Mouse (Mus musculus) midbrain, postnatal 0 days (tissue): ENCODE measurements around the gene Gm6803. TPM values are rescaled to one million over a fixed set of nuclear protein-coding genes. Genes with fewer than 3 reads are reported as not detected.
A peak's percentile ranks its signal among the peaks of the same experiment; 100 is the strongest.
"Not testable (repeated sequence)": the region's sequence is repeated elsewhere in the genome, so short reads cannot be mapped to it uniquely, and the experiment has no call there.

Experiments
- ATAC-seq: fragments of 200-750 bp; cut with Nextera tagmentation; 2 replicates; pipeline ENCODE4 v1.8.0; 2017; ENCODE audit warnings: moderate number of reproducible peaks, mild to moderate bottlenecking, moderate TSS enrichment, moderate library complexity; ENCODE audit not compliant: low FRiP score
- DNase-seq: peaks from one replicate; pipeline ENCODE4 v3.0.0-alpha.2; 2015; ENCODE audit warnings: low spot score
- H3K27ac ChIP-seq: fragments of 300-500 bp; sonication (generic); 2 replicates; pipeline ENCODE4 v1.5.1; 2014; ENCODE audit warnings: low read depth, mild to moderate bottlenecking, low read length, mixed read lengths
- H3K27me3 ChIP-seq: fragments of 300-500 bp; sonication (generic); 2 replicates; pipeline ENCODE4 v1.6.1; 2014; ENCODE audit warnings: low read length, control low read depth, mixed read lengths; ENCODE audit not compliant: insufficient read depth
- H3K36me3 ChIP-seq: fragments of 300-500 bp; sonication (generic); 2 replicates; pipeline ENCODE4 v1.6.1; 2014; ENCODE audit warnings: low read length, control low read depth, mixed read lengths; ENCODE audit not compliant: insufficient read depth
- H3K4me1 ChIP-seq: fragments of 300-500 bp; sonication (generic); 2 replicates; pipeline ENCODE4 v1.6.1; 2014; ENCODE audit warnings: mild to moderate bottlenecking, control low read depth, antibody characterized with exemption, low read length, mixed read lengths; ENCODE audit not compliant: insufficient read depth
- H3K4me2 ChIP-seq: fragments of 300-500 bp; sonication (generic); 2 replicates; pipeline ENCODE4 v1.6.1; 2014; ENCODE audit warnings: low read depth, mild to moderate bottlenecking, low read length, mixed read lengths; ENCODE audit not compliant: poor library complexity, severe bottlenecking
- H3K4me3 ChIP-seq: fragments of 300-500 bp; sonication (generic); 2 replicates; pipeline ENCODE4 v1.5.1; 2014; ENCODE audit warnings: low read depth, mild to moderate bottlenecking, low read length, moderate library complexity
- H3K9ac ChIP-seq: fragments of 300-500 bp; sonication (generic); replicated peaks from 2 replicates; pipeline ENCODE4 v1.6.1; 2014; ENCODE audit warnings: mild to moderate bottlenecking, low read length, moderate library complexity, mixed read lengths; ENCODE audit not compliant: poor library complexity, severe bottlenecking
- H3K9me3 ChIP-seq: fragments of 300-500 bp; sonication (generic); 2 replicates; pipeline ENCODE4 v1.6.1; 2016; ENCODE audit warnings: low read length, control low read depth
- CTCF ChIP-seq: IDR thresholded peaks from 2 replicates; pipeline ENCODE4 v1.5.1; 2016; ENCODE audit warnings: antibody characterized with exemption, mild to moderate bottlenecking
- polyA plus RNA-seq: library from polyadenylated mRNA; unstranded; fragments of >200 nt; fragmentation: Nextera tagmentation; extraction: Ambion mirVana; gene quantifications from 2 replicates; pipeline ENCODE4 v1.2.1, GENCODE M21; 2015
- total RNA-seq: library from RNA; depleted of rRNA; stranded (reverse); fragments of >200 nt; gene quantifications from 2 replicates; pipeline ENCODE4 v1.2.3, GENCODE M21; 2014; rRNA removed

The Gm6803 gene
- total and polyA plus RNA-seq, 2 experiments from 2014 or later: not detected

- H3K4me3 ChIP-seq, H3K36me3 ChIP-seq, H3K4me2 ChIP-seq, H3K4me1 ChIP-seq, ATAC-seq, H3K9ac ChIP-seq, H3K27ac ChIP-seq, H3K9me3 ChIP-seq, H3K27me3 ChIP-seq: not testable (repeated sequence)
- DNase-seq: peak; percentile 30
- peak; percentile 40 for TF ChIP-seq CTCF
Measured at GRCm38 (mm10) chr12:87984000-87984399, 34.6 kb downstream of the Gm6803 start.

Other genes with a start within 250 kb of the Gm6803 start
- gene Gm21319, start 243.0 kb downstream of the Gm6803 start, total RNA-seq: not detected in 2 replicates
- gene Gm21319, start 243.0 kb downstream of the Gm6803 start, polyA plus RNA-seq: not detected in 2 replicates
- gene Gm21936, start 223.3 kb downstream of the Gm6803 start, total RNA-seq: not detected in 2 replicates
- gene Gm21936, start 223.3 kb downstream of the Gm6803 start, polyA plus RNA-seq: not detected in 2 replicates
- gene BB287469, start 202.2 kb downstream of the Gm6803 start, total RNA-seq: not detected in 2 replicates
- gene BB287469, start 202.2 kb downstream of the Gm6803 start, polyA plus RNA-seq: not detected in 2 replicates
- not detected in 2 replicates for gene Gm2001, start 176.4 kb downstream of the Gm6803 start, total RNA-seq
- gene Gm2001, start 176.4 kb downstream of the Gm6803 start, polyA plus RNA-seq: not detected in 2 replicates
- not detected in 2 replicates for gene Gm2016, start 144.7 kb downstream of the Gm6803 start, total RNA-seq
- gene Gm2016, start 144.7 kb downstream of the Gm6803 start, polyA plus RNA-seq: not detected in 2 replicates
- not detected in 2 replicates for gene Gm2022, start 123.4 kb downstream of the Gm6803 start, total RNA-seq
- not detected in 2 replicates for gene Gm2022, start 123.4 kb downstream of the Gm6803 start, polyA plus RNA-seq
- gene Gm2035, start 98.9 kb downstream of the Gm6803 start, total RNA-seq: not detected in 2 replicates
- gene Gm2035, start 98.9 kb downstream of the Gm6803 start, polyA plus RNA-seq: not detected in 2 replicates
- not detected in 2 replicates for gene Gm2042, start 64.7 kb downstream of the Gm6803 start, total RNA-seq
- gene Gm2042, start 64.7 kb downstream of the Gm6803 start, polyA plus RNA-seq: not detected in 2 replicates
- not detected in 2 replicates for gene Gm2075, start 6.9 kb downstream of the Gm6803 start, total RNA-seq
- gene Gm2075, start 6.9 kb downstream of the Gm6803 start, polyA plus RNA-seq: not detected in 2 replicates
- gene Gm2056, start 8.2 kb upstream of the Gm6803 start, total RNA-seq: not detected in 2 replicates
- gene Gm2056, start 8.2 kb upstream of the Gm6803 start, polyA plus RNA-seq: not detected in 2 replicates
- gene Gm16368, start 64.9 kb upstream of the Gm6803 start, total RNA-seq: not detected in 2 replicates
- gene Gm16368, start 64.9 kb upstream of the Gm6803 start, polyA plus RNA-seq: not detected in 2 replicates
- not detected in 2 replicates for gene Gm10436, start 163.3 kb upstream of the Gm6803 start, total RNA-seq
- not detected in 2 replicates for gene Gm10436, start 163.3 kb upstream of the Gm6803 start, polyA plus RNA-seq
- not detected in 2 replicates for gene Gm8332, start 231.3 kb upstream of the Gm6803 start, total RNA-seq
- gene Gm8332, start 231.3 kb upstream of the Gm6803 start, polyA plus RNA-seq: not detected in 2 replicates